Mouse (Mus musculus): ENCODE results near the gene Ugt1a5.

The Ugt1a5 gene

DNA sequence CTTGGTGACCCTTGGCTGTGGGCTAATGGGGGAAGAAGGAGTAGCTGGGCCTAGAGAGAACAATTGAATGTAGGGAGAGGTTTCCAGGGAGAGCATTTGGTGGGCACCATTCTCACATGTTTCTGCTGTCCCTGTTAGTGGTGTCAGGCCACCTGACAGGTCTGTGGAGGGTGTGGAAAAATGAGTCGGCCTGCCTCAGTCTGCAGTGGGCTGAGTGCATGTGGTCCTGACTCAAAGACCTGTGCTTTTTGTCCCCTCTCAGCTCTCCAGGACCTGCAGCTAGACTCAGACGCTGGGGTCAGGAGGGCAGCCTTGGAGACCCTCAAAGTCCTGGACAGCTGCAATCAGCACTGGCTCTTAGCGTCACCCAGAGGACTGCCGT, 93.8 kb downstream of the Ugt1a5 start:
- no peak for DNase-seq (ENCODE audit: extremely low spot score, low read depth, low spot score)

DNA sequence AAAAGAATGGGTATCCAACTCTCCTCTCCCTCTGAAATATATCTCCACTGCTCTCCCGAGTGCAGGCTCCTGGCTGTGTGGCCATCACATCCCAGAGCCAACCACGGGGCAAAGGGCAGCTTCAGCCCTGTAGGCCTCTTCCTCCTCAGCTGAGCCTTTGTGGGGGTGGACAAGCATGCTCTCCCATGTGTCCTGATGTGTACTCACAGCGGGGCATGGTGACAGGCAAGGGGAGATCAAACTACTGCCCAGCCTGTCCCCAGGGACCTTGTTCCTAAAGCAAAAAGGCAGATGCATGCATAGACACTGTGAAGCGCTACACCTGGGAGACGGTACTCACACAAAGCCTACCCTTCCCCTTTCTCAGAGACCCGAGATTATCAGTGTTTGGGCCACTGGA, 94.3 kb downstream of the Ugt1a5 start:
- no peak for DNase-seq (ENCODE audit: extremely low spot score, low read depth, low spot score)

DNA sequence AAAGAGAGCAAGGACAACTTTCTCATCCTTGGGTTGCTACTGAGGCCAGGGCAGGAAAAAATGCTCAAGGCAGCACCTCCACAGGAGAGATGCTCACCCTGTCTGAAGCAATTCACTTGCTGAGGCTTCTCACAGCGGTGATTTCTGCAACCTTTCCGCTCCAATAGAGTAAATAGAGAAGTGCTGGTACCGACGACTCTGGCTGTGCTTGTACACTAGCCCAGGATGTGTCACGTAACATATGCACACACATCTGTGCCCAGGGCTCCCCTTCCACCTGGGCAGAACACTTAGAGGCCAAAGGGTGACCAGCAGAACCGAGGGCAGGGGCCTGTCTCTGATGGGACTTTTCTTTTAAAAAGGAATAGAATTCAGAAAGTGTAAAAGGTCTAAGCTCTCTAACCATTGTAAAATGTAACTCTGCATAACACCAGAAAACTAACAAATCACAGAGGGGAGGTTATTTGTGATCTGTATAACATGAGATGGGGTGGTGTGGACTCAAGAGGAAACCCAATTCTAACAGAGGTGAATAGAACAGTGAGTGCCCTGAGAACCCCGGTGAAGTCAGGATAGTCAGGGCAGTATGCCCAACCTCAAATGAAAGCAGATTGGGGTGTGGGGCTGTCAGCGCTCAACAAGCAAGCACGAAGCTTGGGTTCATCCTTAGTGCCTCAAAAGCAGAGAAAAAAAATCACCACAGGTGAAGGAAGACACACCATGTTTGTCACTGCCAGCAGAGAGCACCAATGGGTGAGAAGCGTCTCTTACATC, 95.0 kb downstream of the Ugt1a5 start:
- DNase-seq (ENCODE audit: extremely low spot score, low read depth, low spot score) = no peak

DNA sequence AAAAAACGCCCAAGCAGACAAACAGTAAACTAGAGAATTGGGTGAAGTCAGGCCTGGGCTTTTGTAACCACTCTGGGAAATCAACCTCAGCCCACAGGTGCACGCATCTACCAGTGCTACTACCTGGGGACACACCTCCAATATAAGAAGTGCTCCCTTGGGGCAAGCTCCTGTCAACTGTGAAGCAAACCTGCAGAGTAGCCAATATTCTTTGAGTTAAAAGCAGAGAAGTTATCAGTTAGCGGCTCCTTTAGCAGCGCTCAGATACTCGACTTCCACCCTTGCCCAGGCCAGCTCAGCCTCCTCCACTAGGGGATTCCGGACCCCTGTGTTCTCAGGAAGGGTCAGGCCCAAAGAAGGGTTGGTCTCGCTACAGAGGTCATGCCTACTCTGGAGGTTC, 95.9 kb downstream of the Ugt1a5 start:
- no peak for DNase-seq (ENCODE audit: extremely low spot score, low read depth, low spot score)

DNA sequence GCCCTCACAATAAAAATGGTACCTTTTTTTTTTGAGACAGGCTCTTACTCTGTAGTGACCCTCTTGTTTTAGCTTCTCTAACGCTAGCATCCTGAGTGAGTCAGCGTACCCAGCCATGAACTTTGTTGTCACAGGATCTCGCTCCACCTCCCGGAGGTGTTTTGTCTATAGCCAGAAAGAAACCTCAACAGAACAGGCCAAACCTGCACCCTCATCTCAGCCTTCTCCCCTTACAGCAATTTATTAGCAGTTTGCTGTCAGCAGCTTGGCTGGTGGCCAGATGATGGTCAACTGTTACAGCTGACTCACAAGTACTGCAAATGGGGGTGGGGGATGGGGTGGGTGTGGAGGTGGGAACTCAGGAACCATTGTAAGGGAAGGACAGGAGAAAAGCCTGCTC, 96.4 kb downstream of the Ugt1a5 start:
- DNase-seq (ENCODE audit: extremely low spot score, low read depth, low spot score) = no peak

DNA sequence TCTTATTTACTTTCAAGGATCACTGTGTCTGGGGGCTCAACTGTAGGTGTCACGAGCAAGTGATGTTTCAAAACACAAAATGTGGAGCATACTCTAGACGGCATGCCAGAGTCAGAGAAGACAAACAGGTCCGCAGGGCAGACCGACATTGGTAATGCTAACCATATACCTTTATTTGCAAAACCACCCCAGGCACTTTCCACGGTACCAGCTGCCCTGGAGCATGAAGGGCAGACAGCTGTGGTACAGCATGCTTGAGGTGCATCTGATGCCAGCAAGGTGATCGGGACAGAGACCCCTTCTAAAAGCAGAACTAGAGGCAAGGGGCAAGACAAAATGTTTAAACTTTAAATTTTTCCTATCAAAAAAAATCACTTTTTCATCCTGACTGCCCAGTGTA, 97.1 kb downstream of the Ugt1a5 start:
- DNase-seq (ENCODE audit: extremely low spot score, low read depth, low spot score) = no peak

DNA sequence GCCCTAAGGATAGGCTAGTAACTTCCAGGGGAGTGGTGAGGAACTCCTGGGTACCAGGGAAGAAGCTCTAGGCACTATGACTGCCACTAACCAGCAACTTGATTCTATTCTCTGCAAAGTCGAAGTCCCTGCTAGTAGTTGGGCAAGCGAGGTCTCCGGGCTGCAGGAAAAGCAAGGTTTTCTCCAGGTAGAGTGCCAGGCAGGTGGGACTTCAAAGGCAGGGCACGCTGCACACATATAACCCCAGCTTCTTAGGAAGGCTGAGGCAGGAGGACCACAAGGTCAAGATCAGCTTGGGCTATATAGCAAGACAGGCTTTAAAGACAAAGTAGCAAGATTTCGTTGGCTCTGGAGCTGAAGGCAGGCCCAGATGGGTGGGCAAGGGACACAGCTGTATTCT, 98.0 kb downstream of the Ugt1a5 start:
- no peak for DNase-seq (ENCODE audit: extremely low spot score, low read depth, low spot score)

DNA sequence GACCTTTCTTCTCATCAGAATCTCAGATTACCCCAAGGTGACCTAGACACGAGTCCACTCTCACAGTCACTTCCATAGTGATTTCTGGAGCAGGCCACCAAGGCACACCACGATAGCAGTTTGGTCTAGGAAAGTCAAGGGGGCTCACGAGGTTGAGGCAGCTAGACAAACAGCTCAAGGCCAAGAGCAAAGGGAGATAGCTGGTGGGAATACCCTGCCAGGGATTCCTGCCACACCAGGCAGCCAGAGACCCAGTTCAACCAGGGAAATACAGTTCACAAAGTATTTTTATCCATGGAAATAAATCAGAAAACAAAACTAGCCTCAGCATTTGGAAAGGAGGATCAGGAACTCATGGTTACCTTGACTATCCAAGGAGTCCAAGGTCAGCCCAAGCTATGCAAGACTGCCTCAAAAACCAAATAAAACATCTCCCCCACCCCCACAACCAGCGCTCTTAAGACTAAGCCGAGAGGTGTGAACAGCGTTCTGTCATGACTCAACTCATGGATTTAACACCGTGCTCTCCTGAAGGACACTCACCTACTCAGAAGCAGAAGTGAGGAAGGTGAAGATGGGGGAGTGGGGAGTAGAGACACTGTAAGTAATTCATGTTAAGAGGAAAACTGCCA, 98.5 kb downstream of the Ugt1a5 start:
- DNase-seq (ENCODE audit: extremely low spot score, low read depth, low spot score) = no peak

DNA sequence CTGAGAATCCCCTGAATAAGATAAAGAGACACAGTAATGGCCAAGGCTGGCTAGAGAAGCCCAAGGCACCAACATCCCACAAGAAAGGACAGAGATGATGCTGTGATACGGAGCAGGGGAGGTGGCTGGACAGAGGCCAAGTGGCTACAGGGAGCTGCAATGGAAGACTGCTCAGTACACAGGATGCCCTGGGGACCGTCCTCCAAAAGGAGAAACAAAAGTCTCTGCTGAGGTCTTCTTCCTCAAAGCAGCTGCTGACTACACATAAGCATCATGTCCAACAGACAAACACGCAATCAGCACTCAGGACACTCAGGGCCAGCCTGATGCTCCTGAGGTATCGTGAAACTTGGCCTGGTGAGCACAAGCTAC, 99.0 kb downstream of the Ugt1a5 start:
- DNase-seq (ENCODE audit: extremely low spot score, low read depth, low spot score) = no peak

DNA sequence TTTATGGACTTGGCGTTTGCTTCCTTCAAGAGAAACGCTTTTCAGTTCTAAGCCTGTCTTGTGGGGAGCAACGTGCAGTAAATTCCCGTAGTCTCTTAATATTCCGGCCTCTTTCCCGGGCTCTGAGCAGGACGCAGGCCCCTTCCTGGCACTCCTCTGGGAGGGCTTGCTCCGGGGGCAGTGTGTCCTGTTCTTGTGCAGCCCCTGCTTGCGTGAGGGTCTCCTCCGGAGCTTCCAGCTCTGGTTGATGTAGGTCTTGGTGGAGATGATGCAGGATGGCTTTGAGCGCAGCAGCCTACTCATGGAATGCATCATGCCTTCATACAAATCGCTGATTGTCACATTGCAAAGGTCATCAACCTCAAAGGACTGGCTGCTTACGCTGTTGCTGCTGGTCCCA, 100.3 kb downstream of the Ugt1a5 start:
- no peak for DNase-seq (ENCODE audit: extremely low spot score, low read depth, low spot score)

DNA sequence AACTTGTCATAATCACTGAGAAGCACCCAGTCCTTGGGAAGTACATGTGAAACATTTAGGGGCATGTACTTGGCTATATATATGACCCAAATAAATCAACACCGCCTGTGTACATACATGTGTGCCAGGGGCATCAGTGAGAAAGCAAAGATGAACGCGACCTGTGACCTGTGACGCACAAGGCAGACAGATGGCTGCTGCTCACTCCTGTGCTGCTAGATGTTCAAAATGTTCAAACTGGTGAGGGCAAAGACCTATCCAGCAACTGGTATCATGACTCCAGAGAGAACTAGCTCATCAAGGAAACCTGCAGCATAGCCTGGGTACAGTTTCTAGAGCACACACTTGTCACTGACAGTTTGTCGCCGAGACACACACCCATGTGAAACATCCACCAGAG, 101.7 kb downstream of the Ugt1a5 start:
- DNase-seq (ENCODE audit: extremely low spot score, low read depth, low spot score) = no peak

DNA sequence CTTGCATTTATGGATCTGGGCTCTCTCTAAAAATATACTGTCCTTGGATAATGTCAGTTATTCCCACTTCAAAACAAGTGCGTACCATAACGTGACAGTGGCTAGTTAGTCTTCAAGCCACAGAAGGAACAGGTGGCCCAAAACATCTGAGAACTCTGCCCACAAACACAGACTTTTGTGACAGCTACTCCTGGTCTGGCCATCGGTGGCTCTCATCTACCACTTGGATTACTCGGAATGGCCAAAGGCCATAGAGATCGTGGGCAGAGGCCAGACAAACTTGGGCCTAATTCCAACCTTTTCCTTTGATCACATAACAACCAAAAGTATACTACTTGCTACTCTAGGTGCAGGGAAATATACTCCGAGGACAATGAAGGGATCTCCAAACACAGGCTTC, 102.3 kb downstream of the Ugt1a5 start:
- no peak for DNase-seq (ENCODE audit: extremely low spot score, low read depth, low spot score)

Measured in hindlimb bud, embryonic 11.5 days (tissue).